Mouse (Mus musculus): ENCODE measurements at regions not wholly inside any gene's neighbourhood (a gene's known extent, or its start where the extent isn't known, plus 50 kb on each side); places are given as distances from the start of the nearest gene placed in this dataset.

DNA sequence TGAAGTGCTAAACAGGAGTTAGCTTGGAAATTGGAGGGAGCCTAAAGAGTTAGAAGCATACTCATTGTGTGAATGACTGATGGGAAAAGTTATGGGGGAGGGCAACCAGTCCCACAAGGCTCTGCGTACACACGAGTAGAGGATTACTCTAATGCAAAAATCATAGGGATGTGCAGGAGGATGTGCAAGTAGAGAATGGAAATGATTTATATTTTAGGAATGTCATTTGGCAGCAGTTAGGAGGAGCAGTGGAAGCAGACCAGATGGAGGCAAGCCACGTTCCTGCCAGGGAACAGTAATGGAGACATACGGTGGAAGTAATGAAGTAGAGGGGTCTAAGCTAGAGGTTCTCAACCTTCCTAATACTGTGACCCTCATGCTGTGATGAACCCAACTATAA, 194.1 kb upstream of the Arhgap24 start:
- no peak for DNase-seq (ENCODE audit: low spot score in 2 of 2)

DNA sequence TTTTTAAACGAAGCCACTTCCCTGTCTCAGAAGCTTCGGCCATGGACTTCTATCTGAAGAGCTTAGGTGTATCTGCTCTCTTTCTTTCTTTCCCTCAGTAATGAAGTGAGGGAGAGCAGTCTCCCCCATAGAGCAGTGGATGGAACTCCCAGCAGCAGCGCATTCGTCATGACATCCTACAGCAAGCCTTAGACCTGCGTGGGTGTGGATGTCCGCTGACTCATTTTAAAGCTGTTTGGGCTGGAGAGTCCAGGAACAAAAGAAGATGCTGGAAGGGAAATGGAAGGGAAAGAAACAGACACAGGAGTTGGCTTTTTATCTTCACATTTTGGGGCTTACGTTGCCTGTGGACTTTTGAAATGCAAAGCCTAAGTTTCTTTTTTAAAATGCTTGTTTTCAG, 190.3 kb upstream of the Arhgap24 start:
- DNase-seq (ENCODE audit: low spot score in 2 of 2) = no peak

DNA sequence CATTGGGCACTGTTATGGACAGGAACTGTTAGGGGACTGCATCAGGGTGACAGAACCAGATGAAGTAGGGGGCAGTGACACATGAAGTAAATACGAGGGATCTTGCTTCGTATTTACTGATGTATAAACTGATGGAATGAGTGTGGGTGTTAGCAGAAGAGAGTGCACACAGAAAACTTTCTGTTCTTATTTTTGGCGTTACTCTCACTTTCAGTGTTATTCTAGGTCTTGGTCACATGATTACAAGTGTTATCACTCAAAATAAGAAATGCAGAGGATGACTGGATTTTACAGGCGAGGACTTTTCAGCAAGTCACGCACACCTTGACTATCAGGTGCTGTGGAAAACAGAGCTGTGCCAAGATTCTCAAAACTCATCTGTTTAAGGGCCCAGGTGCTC, 185.6 kb upstream of the Arhgap24 start:
- no peak for DNase-seq (ENCODE audit: low spot score in 2 of 2)

DNA sequence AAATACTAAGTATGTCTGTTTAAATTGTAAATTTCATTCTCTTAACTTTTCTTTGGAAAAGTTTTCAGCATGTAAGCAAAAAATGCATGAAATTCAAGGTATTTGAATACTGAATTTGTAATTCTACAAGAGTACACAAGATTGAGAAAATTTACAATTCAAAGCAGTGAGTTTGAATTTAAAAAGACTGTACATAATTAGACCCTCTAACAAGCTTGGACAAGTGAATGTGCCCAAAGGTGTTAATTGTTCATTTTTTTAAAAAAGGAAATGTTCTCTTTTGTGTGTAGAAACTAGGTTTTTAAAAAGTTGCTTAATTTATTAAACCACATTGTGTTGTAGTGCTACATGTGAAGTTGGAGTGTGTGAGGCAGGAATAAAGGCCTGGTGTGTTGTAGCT, 174.9 kb upstream of the Arhgap24 start:
- DNase-seq (ENCODE audit: low spot score in 2 of 2) = no peak

DNA sequence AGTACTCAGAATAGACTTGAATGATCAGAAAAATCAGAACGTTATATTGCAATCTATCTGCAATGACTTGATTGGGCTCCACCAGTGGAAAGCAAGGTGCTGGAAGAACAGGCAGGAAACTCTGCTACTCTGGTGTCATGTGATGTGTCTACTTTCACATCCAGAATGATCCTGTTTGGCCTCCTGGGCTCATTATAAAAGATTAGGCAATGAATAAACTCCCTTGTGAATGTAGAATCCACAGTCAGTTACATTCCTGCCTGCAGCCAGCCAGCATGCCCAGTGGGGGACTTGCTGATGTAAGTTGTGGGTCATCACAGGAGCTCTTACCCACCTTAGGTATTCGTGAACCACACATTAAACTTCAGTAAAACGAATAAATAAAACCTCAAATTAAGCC, 174.5 kb upstream of the Arhgap24 start:
- no peak for DNase-seq (ENCODE audit: low spot score in 2 of 2)

DNA sequence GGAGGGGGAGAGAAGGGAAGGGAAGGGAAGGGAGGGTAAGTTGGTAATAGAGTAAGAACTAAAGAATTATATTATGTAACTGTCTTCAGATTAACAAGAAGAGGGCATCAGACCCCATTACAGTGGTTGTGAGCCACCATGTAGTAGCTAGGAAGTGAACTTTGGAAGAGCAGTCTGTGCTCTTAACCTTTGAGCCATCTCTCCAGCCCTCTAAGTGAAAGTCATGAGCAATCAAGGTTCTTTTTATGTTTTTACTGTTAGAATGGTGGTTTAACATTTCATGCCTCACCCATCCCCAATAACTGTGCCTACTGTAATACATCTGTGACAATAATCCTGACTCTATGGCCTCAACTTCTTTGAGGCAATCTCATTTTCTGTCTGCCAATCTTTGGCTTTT, 169.6 kb upstream of the Arhgap24 start:
- DNase-seq (ENCODE audit: low spot score in 2 of 2) = no peak

DNA sequence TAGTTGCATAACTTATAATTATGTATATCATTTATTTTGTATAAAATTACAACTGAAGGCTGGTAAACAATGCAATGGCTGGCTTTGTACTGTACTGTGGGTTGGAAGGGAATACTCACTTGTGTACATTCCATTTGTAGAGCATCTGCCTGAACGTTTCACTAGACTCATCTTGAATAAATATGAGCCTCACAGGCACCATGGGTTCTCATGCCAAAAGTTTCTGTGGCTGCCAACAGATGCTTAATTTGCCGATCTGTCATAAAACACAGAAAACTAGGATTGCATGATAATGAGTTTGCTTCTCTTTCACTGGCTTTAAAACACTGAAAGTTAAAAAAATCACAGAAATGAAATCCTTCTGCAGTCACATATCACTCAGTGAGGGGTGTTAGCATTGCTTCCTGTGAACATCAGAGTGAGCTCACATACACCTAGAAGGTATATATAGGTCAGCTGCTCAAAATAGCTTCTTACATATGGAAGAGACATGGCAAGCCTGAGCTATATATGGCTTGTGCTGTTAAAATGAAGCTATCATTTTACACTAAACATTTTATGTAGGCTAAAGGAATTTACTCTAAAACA, 152.9 kb upstream of the Arhgap24 start:
- peak; percentile 15 to 32 for DNase-seq (ENCODE audit: low spot score in 2 of 2)

DNA sequence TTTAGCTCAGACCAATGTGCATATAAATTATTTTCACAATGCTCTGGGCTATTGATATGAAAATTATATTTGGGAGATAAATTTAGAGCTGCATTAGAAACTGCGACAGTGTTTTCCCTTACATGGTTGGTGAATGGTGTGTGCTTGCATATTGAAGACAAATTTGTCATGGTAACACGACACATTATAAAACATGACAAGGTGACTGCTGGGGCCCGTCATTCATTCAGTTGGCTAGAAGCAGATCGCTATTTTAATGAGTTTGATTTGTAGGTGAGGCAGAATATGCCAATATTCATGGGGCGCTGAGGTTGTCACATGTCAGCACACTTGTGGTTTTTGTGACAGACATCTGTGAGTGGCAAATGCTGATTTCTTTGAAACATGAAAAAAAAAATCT, 147.3 kb upstream of the Arhgap24 start:
- no peak for DNase-seq (ENCODE audit: low spot score in 2 of 2)

DNA sequence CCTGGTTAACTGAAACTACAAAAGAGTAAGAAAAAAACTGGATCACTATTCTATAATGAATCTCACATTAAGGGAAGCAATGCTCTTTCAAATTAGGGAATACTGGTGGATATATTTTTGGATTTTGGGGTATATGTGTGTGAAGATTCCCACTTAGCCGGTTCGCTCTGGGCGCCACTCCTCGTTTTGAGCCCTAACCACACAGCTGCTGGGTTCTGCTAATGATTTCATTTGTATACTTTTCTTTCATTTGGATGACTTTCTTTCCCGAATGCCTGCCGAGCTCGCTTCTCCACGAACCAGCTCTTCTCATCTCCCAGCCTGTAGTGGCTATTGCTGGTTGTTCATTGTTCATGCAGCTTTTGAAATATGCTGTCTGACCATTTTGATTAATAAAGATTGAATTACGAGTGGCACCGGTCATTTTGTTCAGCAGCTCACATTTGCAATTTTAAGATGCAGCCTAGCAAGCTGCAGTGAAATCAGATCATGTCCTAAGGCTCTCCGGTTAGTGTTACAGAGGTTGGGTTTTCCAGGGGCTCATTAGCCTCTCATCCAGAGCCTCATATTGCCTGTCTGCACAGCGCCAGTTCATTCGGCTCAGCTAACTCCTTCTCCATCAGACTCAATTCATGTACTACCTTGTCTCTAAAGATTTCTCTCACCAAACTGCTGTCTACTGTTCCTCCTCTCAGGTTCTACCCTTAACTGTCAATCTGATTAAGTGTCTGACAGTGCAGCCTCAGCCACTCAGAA, 146.6 kb upstream of the Arhgap24 start:
- DNase-seq (ENCODE audit: low spot score in 2 of 2) = peak in 1 of 2 experiments; percentile 4

DNA sequence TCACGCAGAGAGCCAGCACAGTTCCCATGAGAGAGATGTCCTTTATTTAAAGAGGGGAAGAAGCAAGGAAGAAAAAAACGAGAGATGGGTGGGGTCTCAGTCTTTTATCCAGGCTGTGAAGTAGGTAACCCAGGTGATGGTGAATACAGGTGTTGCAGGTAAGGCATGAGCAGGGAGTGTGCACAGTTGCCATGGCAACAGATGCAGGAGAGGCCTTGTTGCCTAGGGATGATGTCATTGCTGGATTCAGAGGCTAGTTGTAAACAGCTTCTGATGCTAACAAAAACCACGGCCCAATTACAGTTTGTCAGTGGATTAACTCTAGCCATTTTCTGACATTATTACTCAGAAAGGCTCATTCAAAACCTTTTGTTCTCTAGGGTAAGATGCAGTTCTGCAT, 114.7 kb upstream of the Arhgap24 start:
- no peak for DNase-seq (ENCODE audit: low spot score in 2 of 2)

DNA sequence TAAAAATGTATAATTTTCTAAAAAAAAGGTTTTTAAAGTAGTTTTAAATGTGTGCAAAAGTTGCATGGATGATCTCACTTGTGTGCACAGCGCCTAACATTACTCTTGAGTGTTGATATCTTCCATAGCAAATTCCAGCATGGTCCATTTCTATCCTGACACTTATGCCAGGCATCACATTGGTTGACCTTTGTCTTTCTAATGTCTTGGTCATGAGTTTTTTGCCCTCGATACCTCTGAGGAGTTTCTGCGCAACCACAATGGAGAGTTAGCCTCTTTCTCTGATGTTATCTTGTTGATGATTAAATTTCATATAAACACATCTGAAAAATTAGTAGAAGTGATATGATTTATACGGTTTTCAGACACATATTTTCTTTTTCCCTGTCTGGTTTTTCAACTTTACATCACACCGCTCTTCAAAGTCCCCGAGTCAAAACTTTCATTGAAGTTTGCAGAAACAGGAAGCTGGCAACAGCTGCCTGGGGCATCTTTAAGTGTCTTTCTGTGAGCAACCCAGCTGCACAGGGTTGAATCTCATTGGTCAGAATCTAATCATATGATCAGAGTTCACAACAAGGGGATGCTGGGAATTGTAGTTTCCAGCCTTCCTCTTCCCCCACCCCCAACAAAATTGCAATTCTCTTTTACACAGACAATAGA, 107.8 kb upstream of the Arhgap24 start:
- no peak for DNase-seq (ENCODE audit: low spot score in 2 of 2)

DNA sequence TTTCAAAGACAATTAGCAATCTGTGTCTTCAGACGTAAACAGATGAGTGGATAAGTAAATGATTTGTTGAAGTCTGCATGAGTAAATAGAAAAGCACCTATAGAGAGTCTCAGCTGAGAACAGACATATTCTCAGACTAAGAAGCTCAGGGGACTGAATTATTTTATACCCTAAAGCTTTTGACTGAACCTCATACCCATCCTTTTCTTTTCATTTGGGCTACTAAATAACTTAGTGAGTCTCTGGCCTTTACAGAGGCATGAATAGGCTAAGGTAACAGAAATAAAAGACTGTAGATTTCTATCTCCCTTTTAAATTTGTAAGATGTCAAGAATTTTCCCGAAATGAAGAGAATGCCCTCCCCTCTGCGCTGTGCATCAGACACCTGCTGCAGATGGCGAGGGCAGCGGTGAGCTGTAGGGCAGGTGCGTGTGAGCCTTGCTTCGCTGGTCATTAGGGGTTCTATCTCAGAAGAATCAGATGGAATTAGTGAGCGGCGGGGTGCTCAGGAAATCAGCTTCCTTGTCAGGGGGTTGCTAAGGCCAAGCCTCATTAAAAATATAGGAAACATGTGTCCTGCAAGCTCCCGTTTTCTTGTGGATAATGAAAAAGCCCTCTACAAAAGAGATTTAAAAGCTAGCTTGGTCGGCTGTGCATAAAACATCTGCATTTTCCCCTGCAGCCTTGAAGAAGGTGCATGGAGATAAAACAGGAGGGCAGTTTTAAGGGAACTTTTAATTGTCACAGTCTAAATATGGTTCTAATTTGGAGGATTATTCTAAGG, 107.0 kb upstream of the Arhgap24 start:
- no peak for DNase-seq (ENCODE audit: low spot score in 2 of 2)

DNA sequence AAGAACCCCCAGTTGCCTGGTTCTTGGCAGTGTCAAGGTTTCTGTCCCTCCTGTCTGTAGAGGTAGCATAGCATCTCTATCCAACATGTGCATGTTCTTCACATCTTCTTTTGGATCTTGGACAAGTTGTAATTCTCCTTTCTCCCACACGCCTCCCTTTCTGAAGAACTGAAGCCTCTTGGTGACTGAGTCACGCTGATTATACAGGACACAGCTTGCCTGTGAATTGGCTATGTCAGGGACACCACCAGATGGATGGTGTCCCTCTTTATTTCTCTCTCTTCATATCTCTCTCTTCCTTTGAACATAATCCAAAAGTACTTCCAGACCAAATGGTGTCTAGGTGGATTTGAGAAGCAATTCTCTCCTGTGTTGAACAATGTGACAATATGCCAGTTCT, 105.9 kb upstream of the Arhgap24 start:
- no peak for DNase-seq (ENCODE audit: low spot score in 2 of 2)

DNA sequence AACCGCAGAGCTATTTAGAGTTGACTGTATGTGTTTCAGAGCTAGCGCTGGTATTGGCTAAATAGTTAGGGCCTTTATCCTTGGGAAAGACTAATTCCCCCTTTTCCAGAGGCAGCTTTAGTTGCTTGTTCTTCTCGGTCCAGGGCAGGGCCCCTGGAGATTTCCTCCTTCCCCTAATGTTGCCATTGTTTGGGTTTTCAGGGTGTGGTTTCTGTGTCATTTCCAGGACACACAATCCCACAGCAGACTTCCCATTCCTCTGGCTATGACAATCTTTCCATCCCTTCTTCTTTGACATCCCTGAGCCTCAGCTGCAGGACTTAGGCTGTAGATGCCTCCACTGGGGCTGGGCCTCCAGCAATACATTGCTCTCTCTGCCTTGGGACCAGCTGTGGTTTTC, 87.2 kb upstream of the Arhgap24 start:
- no peak for DNase-seq (ENCODE audit: low spot score in 2 of 2)

DNA sequence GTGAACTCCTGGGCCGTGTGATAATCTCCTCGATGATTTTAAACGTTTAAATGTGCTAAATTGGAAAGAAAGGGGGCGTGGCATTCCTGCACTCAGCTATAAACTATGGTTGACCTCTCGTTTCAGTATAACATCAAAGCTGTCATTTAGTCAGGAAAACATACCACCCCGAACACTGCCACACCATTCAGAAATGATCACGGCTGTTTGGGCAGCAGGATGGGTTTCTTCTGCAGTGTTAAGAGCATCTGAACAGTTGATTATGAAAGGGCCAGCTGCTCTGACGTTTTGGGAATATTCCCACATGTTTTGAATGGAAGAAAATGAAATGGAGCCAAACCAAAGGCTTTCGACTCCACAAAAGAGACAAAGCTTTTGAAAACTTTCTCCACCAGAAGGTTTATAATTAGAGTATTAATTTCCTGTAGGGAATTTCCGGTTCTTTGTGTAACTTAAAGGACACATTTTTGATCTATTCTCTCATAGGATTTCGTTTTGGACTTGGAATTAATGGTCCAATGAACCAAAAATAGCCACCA, 85.5 kb upstream of the Arhgap24 start:
- no peak for DNase-seq (ENCODE audit: low spot score in 2 of 2)

DNA sequence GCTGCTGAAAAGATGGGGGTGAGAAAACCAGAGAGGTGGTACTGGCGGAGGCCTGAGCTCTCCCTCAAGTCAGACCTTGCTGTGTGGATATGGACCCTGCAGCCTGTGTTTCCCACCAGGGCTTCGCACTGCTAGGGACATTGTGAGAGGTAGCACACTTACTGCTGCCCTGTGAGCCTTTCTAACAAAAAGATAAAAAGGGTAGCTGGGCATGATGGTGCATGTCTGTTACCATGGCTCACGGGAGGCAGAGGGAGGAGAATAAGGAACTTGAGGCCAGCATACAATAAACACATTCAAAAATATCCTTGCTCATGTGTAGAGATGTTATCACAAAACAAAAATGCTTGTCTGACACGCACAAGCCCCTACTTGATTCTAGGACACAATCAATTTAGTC, 82.2 kb upstream of the Arhgap24 start:
- no peak for DNase-seq (ENCODE audit: low spot score in 2 of 2)

DNA sequence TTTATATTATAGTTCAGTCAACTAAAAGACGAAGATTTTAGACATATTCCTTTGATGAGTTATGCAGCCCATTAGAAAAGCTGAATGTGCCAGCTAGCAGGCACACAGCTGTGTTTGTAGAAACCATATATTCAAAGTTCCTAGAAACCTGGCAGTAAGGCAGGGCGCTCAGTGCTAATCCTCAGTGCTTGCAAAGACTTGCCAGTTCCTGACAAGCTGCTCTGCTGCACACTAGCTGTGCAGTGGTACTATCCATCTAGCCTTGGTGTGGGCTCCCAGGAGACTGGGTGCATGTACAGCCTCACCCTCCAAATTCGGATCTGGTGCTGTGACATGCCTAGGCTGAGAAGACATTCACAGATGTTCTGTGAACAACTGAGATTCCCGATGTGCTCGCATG, 63.5 kb upstream of the Arhgap24 start:
- DNase-seq (ENCODE audit: low spot score in 2 of 2) = peak in 1 of 2 experiments; percentile 12

DNA sequence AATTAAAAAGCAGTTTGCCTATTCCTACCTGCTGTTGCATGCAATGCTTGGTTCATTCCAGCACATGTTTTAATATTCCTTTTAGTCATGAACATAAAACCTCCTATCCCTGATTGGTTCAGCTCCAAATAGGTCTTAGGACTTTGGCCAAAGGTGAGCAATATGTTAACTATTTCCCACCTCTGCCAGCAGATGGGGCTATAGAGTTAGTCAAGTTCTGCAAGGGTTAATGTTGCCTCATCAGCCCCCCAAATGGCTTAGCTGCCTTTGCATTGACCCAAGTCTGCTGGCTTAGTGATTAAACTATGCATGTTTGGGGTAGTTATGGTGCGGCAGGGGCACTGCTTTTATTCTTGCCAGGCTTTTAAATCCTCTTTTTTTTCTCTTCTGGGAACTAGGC, 62.1 kb upstream of the Arhgap24 start:
- peak in 1 of 2 experiments; percentile 16 for DNase-seq (ENCODE audit: low spot score in 2 of 2)

DNA sequence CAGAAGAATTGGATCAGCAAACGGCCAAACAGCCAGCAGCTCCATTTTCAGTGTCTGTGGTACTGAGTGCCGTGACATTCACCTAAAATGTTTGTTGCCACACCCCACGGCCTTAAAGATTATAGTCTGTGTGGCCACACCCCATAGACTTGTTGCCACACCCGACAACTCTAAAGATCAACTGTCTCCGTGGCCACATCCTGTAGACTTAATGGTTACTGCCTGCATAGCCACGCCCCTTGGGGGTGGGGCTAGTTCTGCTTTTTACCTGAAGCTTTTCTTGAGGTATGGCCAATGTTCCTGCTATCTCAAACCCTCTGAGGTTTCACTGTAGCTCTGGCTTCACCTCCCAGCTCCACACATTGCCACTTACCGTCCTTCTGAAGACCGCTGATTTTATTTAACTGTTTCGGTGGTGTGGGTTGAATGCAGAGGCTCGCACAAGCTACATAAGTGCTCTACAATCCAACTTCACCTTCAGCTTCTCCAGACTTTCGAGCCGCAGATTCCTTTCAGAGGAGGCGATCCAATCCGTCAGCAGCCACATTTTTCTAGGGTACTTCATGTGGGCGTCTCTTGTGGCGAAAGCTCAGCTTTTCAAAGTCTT, 56.5 kb upstream of the Arhgap24 start:
- DNase-seq (ENCODE audit: low spot score in 2 of 2) = no peak

DNA sequence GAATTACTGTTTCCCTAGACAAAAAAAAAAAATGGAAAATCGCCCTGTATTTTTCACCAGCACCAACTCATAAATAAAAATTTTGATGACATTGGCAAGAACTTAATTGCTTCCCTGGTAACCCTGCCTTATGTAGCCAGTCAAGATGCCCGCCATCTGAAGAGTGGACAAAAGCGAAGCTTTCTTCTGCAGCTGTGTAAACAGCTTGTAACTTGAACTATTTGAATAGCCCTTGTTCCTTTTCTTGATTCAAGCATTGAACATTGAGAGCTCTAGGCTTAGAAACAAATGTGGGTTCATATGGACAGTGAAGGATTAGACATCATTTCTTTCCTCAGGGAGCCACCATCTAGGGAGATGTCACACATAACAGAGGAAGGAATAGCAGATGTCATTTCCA, 52.9 kb upstream of the Arhgap24 start:
- no peak for DNase-seq (ENCODE audit: low spot score in 2 of 2)

Data from layer of hippocampus, postnatal 10 days (tissue).